18 mouse cellular contexts compared by ENCODE assay signal in genomic region chr13:101668859-101669258, GRCm38 (mm10).
DNase-seq lines count a peak whose midpoint lies in the region; ATAC-seq lines count a peak whose summit lies in the region.
"Had no signal": no experiment of that assay in that cellular context is flagged by ENCODE, and none has a peak within 500 bp of the region (broad histone marks: within the 10 kb centered on the region; RNA-seq: fewer than 3 reads in every experiment).

No protein-coding gene starts in this region.

- H3K4me2 ChIP-seq in kidney, embryonic 16.5 days (replicated peaks; ENCODE audit: low read depth, low read length), result no peak overlapping the region
- no peak overlapping the region for H3K4me2 ChIP-seq in hindbrain, embryonic 13.5 days
- H3K4me2 ChIP-seq: embryonic facial prominence, embryonic 13.5 days; forebrain, embryonic 13.5 days; liver, embryonic 11.5 days; midbrain, embryonic 11.5 days; stomach, embryonic 15.5 days had no signal

- H3K27ac ChIP-seq in kidney, embryonic 16.5 days (ENCODE audit: low read length), result no peak overlapping the region
- no peak overlapping the region for H3K27ac ChIP-seq in hindbrain, embryonic 13.5 days
- H3K27ac ChIP-seq: embryonic facial prominence, embryonic 13.5 days; forebrain, embryonic 13.5 days; gastrocnemius, adult 2 months; stomach, embryonic 15.5 days had no signal

- H3K27me3 ChIP-seq in kidney, embryonic 16.5 days (ENCODE audit: insufficient read depth, low read length), result no peaks in the 10 kb centered on the region
- no peaks in the 10 kb centered on the region for H3K27me3 ChIP-seq in hindbrain, embryonic 13.5 days
- H3K27me3 ChIP-seq: embryonic facial prominence, embryonic 13.5 days; forebrain, embryonic 13.5 days; stomach, embryonic 15.5 days had no signal

- H3K9ac ChIP-seq in kidney, embryonic 16.5 days (replicated peaks; ENCODE audit: low read length), result no peak overlapping the region
- no peak overlapping the region for H3K9ac ChIP-seq in hindbrain, embryonic 13.5 days
- H3K9ac ChIP-seq: embryonic facial prominence, embryonic 13.5 days; forebrain, embryonic 13.5 days; stomach, embryonic 15.5 days had no signal

- peak; percentile 25 for DNase-seq in kidney, postnatal 10 days
- peak; percentile 75 for DNase-seq in A20 (ENCODE audit: low read depth, low spot score)
- peak; percentile 82 for DNase-seq in induced T-regulatory cell, adult 2 months (ENCODE audit: low read depth)
- DNase-seq in left cerebral cortex, adult 18-20 months (ENCODE audit: low spot score in 2 of 2), result no peak
- no peak for DNase-seq in frontal cortex, postnatal 14 days (ENCODE audit: low spot score in 2 of 2)
- DNase-seq: adrenal gland, postnatal 25 days; cerebellum, adult 9-11 months; gastrocnemius, adult 2 months; right cerebral cortex, postnatal 14 days had no signal

- no peak overlapping the region for H3K4me3 ChIP-seq in kidney, embryonic 16.5 days (ENCODE audit: low read length)
- no peak overlapping the region for H3K4me3 ChIP-seq in hindbrain, embryonic 13.5 days
- H3K4me3 ChIP-seq: embryonic facial prominence, embryonic 13.5 days; forebrain, embryonic 13.5 days; gastrocnemius, adult 2 months; stomach, embryonic 15.5 days had no signal

- H3K4me1 ChIP-seq in kidney, embryonic 16.5 days (ENCODE audit: insufficient read depth, low read length), result no peaks in the 10 kb centered on the region
- H3K4me1 ChIP-seq in hindbrain, embryonic 13.5 days (replicated peaks), result no peaks in the 10 kb centered on the region
- H3K4me1 ChIP-seq: embryonic facial prominence, embryonic 13.5 days; forebrain, embryonic 13.5 days; stomach, embryonic 15.5 days had no signal

- ATAC-seq in kidney, embryonic 16.5 days (ENCODE audit: low FRiP score, low TSS enrichment), result no peak
- ATAC-seq in CD4-positive, CD25-positive, alpha-beta regulatory T cell, adult 4 months, result peak; percentile 96
- no peak for ATAC-seq in hindbrain, embryonic 13.5 days (ENCODE audit: low FRiP score)
- ATAC-seq: forebrain, embryonic 13.5 days; lung, postnatal 0 days had no signal

- no peaks in the 10 kb centered on the region for H3K36me3 ChIP-seq in kidney, embryonic 16.5 days (ENCODE audit: insufficient read depth, low read length)
- no peaks in the 10 kb centered on the region for H3K36me3 ChIP-seq in hindbrain, embryonic 13.5 days
- H3K36me3 ChIP-seq: embryonic facial prominence, embryonic 13.5 days; stomach, embryonic 15.5 days had no signal

- 18% methylated on average over 3 of the region's 3 CpGs for WGBS in kidney, embryonic 16.5 days
- WGBS in hindbrain, embryonic 13.5 days, result 68% methylated on average over 3 of the region's 3 CpGs

- peaks cover 4% of the 10 kb centered on the region for H3K9me3 ChIP-seq in kidney, embryonic 16.5 days (ENCODE audit: low read length)
- H3K9me3 ChIP-seq in hindbrain, embryonic 13.5 days, result peaks cover 8% of the 10 kb centered on the region
- H3K9me3 ChIP-seq: embryonic facial prominence, embryonic 13.5 days; stomach, embryonic 15.5 days had no signal

Comparison
In these comparisons a context has a peak if more than half of its experiments do, and no peak if none do; other contexts are left out.
1. DNase-seq: peak in kidney, postnatal 10 days (single experiment), A20 (single experiment) and induced T-regulatory cell, adult 2 months (single experiment); none in left cerebral cortex, adult 18-20 months (0 of 2) and frontal cortex, postnatal 14 days (0 of 2).